Mouse (Mus musculus) cerebellum, adult 2 months (tissue): ENCODE results near the gene Ntn1.

Experiments
- CTCF ChIP-seq: fragments of 200-500 bp; IDR thresholded peaks from 2 replicates; pipeline ENCODE4 v1.5.1; 2011; ENCODE audit warnings: low read depth, mild to moderate bottlenecking, control low read depth, low read length, moderate library complexity, borderline replicate concordance; ENCODE audit not compliant: insufficient read depth
- POLR2A ChIP-seq: fragments of 200-500 bp; IDR thresholded peaks from 2 replicates; pipeline ENCODE4 v1.6.1; 2011; ENCODE audit warnings: low read length, control low read depth, borderline replicate concordance; ENCODE audit not compliant: insufficient read depth

DNA sequence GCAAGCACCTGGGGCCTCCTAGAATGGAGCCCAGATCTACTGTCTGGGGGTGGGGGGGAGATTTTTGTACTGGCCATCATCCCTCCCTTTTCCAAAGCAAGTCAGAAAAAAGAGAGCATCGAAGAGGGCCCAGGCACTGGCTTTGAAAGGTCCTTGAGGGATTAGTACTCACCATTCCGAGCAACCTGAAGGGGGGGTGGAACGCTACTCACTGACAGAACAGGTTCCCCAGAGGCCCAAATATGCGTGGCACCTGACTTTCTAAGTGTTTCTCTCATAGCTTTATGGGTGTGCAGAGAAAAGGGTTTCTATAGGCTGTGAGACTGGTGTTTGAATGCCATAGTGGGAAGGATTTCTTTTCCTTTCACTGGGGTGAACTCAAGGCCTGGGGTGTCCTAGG, 142.1 kb downstream of the Ntn1 start:
- TF ChIP-seq CTCF (no peak), POLR2A (no peak)
